Mouse (Mus musculus) liver, adult 2 months (tissue): ENCODE data around the gene Tshz2.
A peak's percentile ranks its signal among the peaks of the same experiment; 100 is the strongest.

Experiments
- CTCF ChIP-seq: fragments of 200-500 bp; IDR thresholded peaks from 2 replicates; pipeline ENCODE4 v1.5.1; 2011; ENCODE audit warnings: low read depth, low read length, control low read depth
- POLR2A ChIP-seq: fragments of 200-500 bp; IDR thresholded peaks from 2 replicates; pipeline ENCODE4 v1.6.1; 2011; ENCODE audit warnings: low read length, control low read depth; ENCODE audit not compliant: insufficient read depth; ENCODE audit errors: extremely low read depth

- TF ChIP-seq POLR2A (no peak), CTCF (peak; percentile 93)
Observed at GRCm38 (mm10) chr2:169849077-169849476, 216.3 kb downstream of the Tshz2 start.
